Comparison of ENCODE assay signal across 8 mouse cellular contexts in the genomic region with DNA sequence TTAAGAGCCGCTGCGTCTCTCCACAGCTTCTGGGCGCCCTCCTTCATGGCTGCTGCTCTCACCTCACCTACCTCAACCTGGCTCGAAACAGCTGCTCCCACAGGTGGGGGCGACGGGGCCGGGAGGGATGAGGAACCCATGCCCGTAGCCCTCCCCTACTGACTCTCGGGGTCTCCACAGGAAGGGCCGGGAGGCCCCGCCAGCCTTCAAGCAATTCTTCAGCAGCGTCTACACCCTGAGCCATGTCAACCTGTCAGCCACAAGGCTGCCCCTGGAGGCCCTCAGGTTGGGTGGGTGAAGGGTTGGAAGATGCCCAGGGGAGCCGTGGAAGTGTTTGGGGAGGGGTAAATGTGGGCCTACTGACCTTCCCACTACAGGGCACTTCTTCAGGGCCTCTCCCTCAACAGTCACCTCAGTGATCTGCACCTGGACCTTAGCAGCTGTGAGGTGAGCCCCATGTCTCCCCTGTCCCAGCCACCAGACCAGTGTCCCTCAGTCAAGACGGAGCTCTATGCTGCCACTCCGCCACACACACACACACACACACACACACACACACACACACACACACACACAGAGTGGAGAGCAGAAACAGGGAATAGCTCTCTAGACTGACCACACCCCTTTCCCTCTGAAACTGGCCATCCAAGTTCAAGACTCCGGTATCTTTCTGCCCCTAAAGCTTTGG. TPM values are rescaled to one million over a fixed set of nuclear protein-coding genes. Genes with fewer than 3 reads are reported as not detected.
A peak's percentile ranks its signal among the peaks of the same experiment; 100 is the strongest.
DNase-seq lines count a peak whose midpoint lies in the region; ATAC-seq and TF ChIP-seq lines count a peak whose summit lies in the region.

No protein-coding gene starts in this region.

- peak; percentile 27 for ATAC-seq in heart, postnatal 0 days (ENCODE audit: insufficient read depth, low read depth)
- ATAC-seq in forebrain, embryonic 14.5 days, result peak; percentile 16
- peak; percentile 6; the same call in 1 of the 2 replicates for ATAC-seq in liver, embryonic 15.5 days (ENCODE audit: insufficient read depth)
- no peak; the same call in 1 of the 2 replicates for ATAC-seq in erythroblast, adult 5-6 weeks (replicated peaks; ENCODE audit: low FRiP score, poor library complexity, severe bottlenecking)

- WGBS in heart, postnatal 0 days, result 46% methylated on average over 15 of the region's 16 CpGs
- WGBS in embryonic facial prominence, embryonic 10.5 days, result 71% methylated on average over 16 of the region's 16 CpGs
- WGBS in forebrain, embryonic 14.5 days, result 76% methylated on average over 16 of the region's 16 CpGs
- 67% methylated on average over 16 of the region's 16 CpGs for WGBS in liver, embryonic 15.5 days (ENCODE audit: insufficient replicate concordance)

- H3K27me3 ChIP-seq in heart, postnatal 0 days (ENCODE audit: control insufficient read depth, insufficient read depth, low read length), result no peaks in the 10 kb centered on the region
- no peaks in the 10 kb centered on the region for H3K27me3 ChIP-seq in embryonic facial prominence, embryonic 10.5 days (replicated peaks; ENCODE audit: low read depth, poor library complexity, severe bottlenecking)
- H3K27me3 ChIP-seq in forebrain, embryonic 14.5 days (replicated peaks; ENCODE audit: control insufficient read depth, insufficient read depth, low read length), result no peaks in the 10 kb centered on the region
- H3K27me3 ChIP-seq in liver, embryonic 15.5 days, result no peaks in the 10 kb centered on the region

- DNase-seq in heart, postnatal 0 days (ENCODE audit: low spot score), result no peak
- no peak for DNase-seq in heart, adult 9 months (ENCODE audit: low spot score in 2 of 2)
- DNase-seq in embryonic facial prominence, embryonic 10.5 days (ENCODE audit: low spot score), result no peak
- DNase-seq in forebrain, embryonic 14.5 days (ENCODE audit: low spot score), result no peak
- no peak for DNase-seq in retina, embryonic 14.5 days (ENCODE audit: low spot score)
- DNase-seq in adrenal gland, adult 2 months, result no peak

- no peak overlapping the region for H3K9ac ChIP-seq in heart, postnatal 0 days (replicated peaks; ENCODE audit: low read depth, low read length)
- no peak overlapping the region for H3K9ac ChIP-seq in forebrain, embryonic 14.5 days (ENCODE audit: low read length)
- no peak overlapping the region for H3K9ac ChIP-seq in liver, embryonic 15.5 days

- H3K36me3 ChIP-seq in heart, postnatal 0 days (replicated peaks; ENCODE audit: control insufficient read depth, insufficient read depth, low read length), result no peaks in the 10 kb centered on the region
- peaks cover 26% of the 10 kb centered on the region for H3K36me3 ChIP-seq in embryonic facial prominence, embryonic 10.5 days (replicated peaks)
- peaks cover 78% of the 10 kb centered on the region for H3K36me3 ChIP-seq in forebrain, embryonic 14.5 days (ENCODE audit: control insufficient read depth, insufficient read depth, low read length)
- no peaks in the 10 kb centered on the region for H3K36me3 ChIP-seq in liver, embryonic 15.5 days (replicated peaks)

- TF ChIP-seq EP300 in heart, postnatal 0 days (IDR thresholded peaks at IDR 0.05; ENCODE audit: low read depth), result no peak

- H3K4me2 ChIP-seq in heart, postnatal 0 days (ENCODE audit: low read depth, low read length), result peak overlapping the region; percentile 21; the same call in 1 of the 2 replicates
- no peak overlapping the region for H3K4me2 ChIP-seq in forebrain, embryonic 14.5 days (ENCODE audit: low read length)
- H3K4me2 ChIP-seq in liver, embryonic 15.5 days, result no peak overlapping the region

- TF ChIP-seq CTCF in heart, postnatal 0 days (IDR thresholded peaks at IDR 0.05; ENCODE audit: low read depth), result no peak

- H3K9me3 ChIP-seq in heart, postnatal 0 days (replicated peaks; ENCODE audit: control insufficient read depth, low read length), result no peaks in the 10 kb centered on the region
- no peaks in the 10 kb centered on the region for H3K9me3 ChIP-seq in embryonic facial prominence, embryonic 10.5 days
- no peaks in the 10 kb centered on the region for H3K9me3 ChIP-seq in forebrain, embryonic 14.5 days (replicated peaks; ENCODE audit: control insufficient read depth, low read length)
- no peaks in the 10 kb centered on the region for H3K9me3 ChIP-seq in liver, embryonic 15.5 days (replicated peaks)

- no peak overlapping the region for H3K27ac ChIP-seq in heart, postnatal 0 days (ENCODE audit: low read depth)
- no peak overlapping the region for H3K27ac ChIP-seq in embryonic facial prominence, embryonic 10.5 days (replicated peaks)
- no peak overlapping the region for H3K27ac ChIP-seq in forebrain, embryonic 14.5 days (ENCODE audit: low read depth, low read length)
- no peak overlapping the region for H3K27ac ChIP-seq in liver, embryonic 15.5 days (replicated peaks)

- H3K4me3 ChIP-seq in heart, postnatal 0 days (ENCODE audit: low read depth, low read length), result no peak overlapping the region
- 0 out of 2 replicates have a peak overlapping the region, but pooled peaks have one; percentile 1 for H3K4me3 ChIP-seq in embryonic facial prominence, embryonic 10.5 days
- H3K4me3 ChIP-seq in forebrain, embryonic 14.5 days (ENCODE audit: low read depth, low read length), result no peak overlapping the region
- no peak overlapping the region for H3K4me3 ChIP-seq in liver, embryonic 15.5 days (replicated peaks)

- H3K4me1 ChIP-seq in heart, postnatal 0 days (ENCODE audit: control insufficient read depth, insufficient read depth), result peaks cover 8% of the 10 kb centered on the region
- H3K4me1 ChIP-seq in embryonic facial prominence, embryonic 10.5 days, result peaks cover 8% of the 10 kb centered on the region
- no peaks in the 10 kb centered on the region for H3K4me1 ChIP-seq in forebrain, embryonic 14.5 days (ENCODE audit: control insufficient read depth, insufficient read depth, low read length)
- peaks cover 12% of the 10 kb centered on the region for H3K4me1 ChIP-seq in liver, embryonic 15.5 days (replicated peaks)

RNA-seq across cellular contexts. Expression of a gene that starts 6.5 kb away (rescaled TPM):
- total RNA-seq in heart, postnatal 0 days (2014; rRNA removed; ENCODE audit: low replicate concordance), result 3.4 and 6.1 TPM in 2 replicates
- polyA plus RNA-seq in heart, postnatal 0 days (2015; fragmentation: Nextera tagmentation; extraction: Ambion mirVana), result 0.49 and 0.56 TPM in 2 replicates
- 3.4 and 3.5 TPM in 2 replicates for polyA plus RNA-seq in embryonic facial prominence, embryonic 10.5 days (2016; fragmentation: Nextera tagmentation; extraction: Ambion mirVana)
- polyA plus RNA-seq in forebrain, embryonic 14.5 days (2014; fragmentation: Nextera tagmentation; extraction: Ambion mirVana), result 21.9 and 26.5 TPM in 2 replicates
- 0.28 and 0.41 TPM in 2 replicates for polyA plus RNA-seq in liver, embryonic 15.5 days (2015; fragmentation: Nextera tagmentation; extraction: Ambion mirVana)
- total RNA-seq in erythroblast, adult 5-6 weeks (2015; ENCODE audit: low replicate concordance), result not detected in 2 replicates
- total RNA-seq in erythroblast, adult 5-6 weeks (2017; ENCODE audit: low replicate concordance), result not detected in 2 replicates
- 1 to 10 TPM; 4.8 to 5.4 TPM for total RNA-seq in adrenal gland, adult 2 months (2021)
- 11.0 and 14.8 TPM in 2 replicates for polyA plus RNA-seq in adrenal gland, adult 2 months (2012; rRNA removed)

RNA-seq across cellular contexts. Expression of a gene that starts 13.3 kb away (rescaled TPM):
- total RNA-seq in heart, postnatal 0 days (2014; rRNA removed; ENCODE audit: low replicate concordance), result 0.08 TPM in 1 of 2 replicates, not detected in the other
- 0.08 and 0.26 TPM in 2 replicates for polyA plus RNA-seq in heart, postnatal 0 days (2015; fragmentation: Nextera tagmentation; extraction: Ambion mirVana)
- 0.59 and 0.64 TPM in 2 replicates for polyA plus RNA-seq in embryonic facial prominence, embryonic 10.5 days (2016; fragmentation: Nextera tagmentation; extraction: Ambion mirVana)
- polyA plus RNA-seq in forebrain, embryonic 14.5 days (2014; fragmentation: Nextera tagmentation; extraction: Ambion mirVana), result 4.5 and 7.4 TPM in 2 replicates
- not detected in 2 replicates for polyA plus RNA-seq in liver, embryonic 15.5 days (2015; fragmentation: Nextera tagmentation; extraction: Ambion mirVana)
- total RNA-seq in erythroblast, adult 5-6 weeks (2015; ENCODE audit: low replicate concordance), result not detected in 2 replicates
- total RNA-seq in erythroblast, adult 5-6 weeks (2017; ENCODE audit: low replicate concordance), result not detected in 2 replicates
- total RNA-seq in adrenal gland, adult 2 months (2021), result not detected
- 0.13 and 0.33 TPM in 2 replicates for polyA plus RNA-seq in adrenal gland, adult 2 months (2012; rRNA removed)

RNA-seq across cellular contexts. Expression of a gene that starts 18.3 kb away (rescaled TPM):
- total RNA-seq in heart, postnatal 0 days (2014; rRNA removed; ENCODE audit: low replicate concordance), result 36.5 and 48.8 TPM in 2 replicates
- polyA plus RNA-seq in heart, postnatal 0 days (2015; fragmentation: Nextera tagmentation; extraction: Ambion mirVana), result 82.5 and 83.3 TPM in 2 replicates
- 77.3 and 88.4 TPM in 2 replicates for polyA plus RNA-seq in embryonic facial prominence, embryonic 10.5 days (2016; fragmentation: Nextera tagmentation; extraction: Ambion mirVana)
- 26.8 and 31.1 TPM in 2 replicates for polyA plus RNA-seq in forebrain, embryonic 14.5 days (2014; fragmentation: Nextera tagmentation; extraction: Ambion mirVana)
- 77.8 and 86.8 TPM in 2 replicates for polyA plus RNA-seq in liver, embryonic 15.5 days (2015; fragmentation: Nextera tagmentation; extraction: Ambion mirVana)
- total RNA-seq in erythroblast, adult 5-6 weeks (2015; ENCODE audit: low replicate concordance), result 12.7 and 16.9 TPM in 2 replicates
- total RNA-seq in erythroblast, adult 5-6 weeks (2017; ENCODE audit: low replicate concordance), result 9.8 and 19.1 TPM in 2 replicates
- total RNA-seq in adrenal gland, adult 2 months (2021), result 100 to 1,000 TPM in 1 of 2 experiments, 10 to 100 TPM in 1; 80.6 to 110 TPM
- 40.9 and 44.7 TPM in 2 replicates for polyA plus RNA-seq in adrenal gland, adult 2 months (2012; rRNA removed)

RNA-seq across cellular contexts. Expression of a gene that starts 27.9 kb away (rescaled TPM):
- total RNA-seq in heart, postnatal 0 days (2014; rRNA removed; ENCODE audit: low replicate concordance), result not detected in 2 replicates
- polyA plus RNA-seq in heart, postnatal 0 days (2015; fragmentation: Nextera tagmentation; extraction: Ambion mirVana), result not detected in 2 replicates
- polyA plus RNA-seq in embryonic facial prominence, embryonic 10.5 days (2016; fragmentation: Nextera tagmentation; extraction: Ambion mirVana), result 0.05 TPM in 1 of 2 replicates, not detected in the other
- polyA plus RNA-seq in forebrain, embryonic 14.5 days (2014; fragmentation: Nextera tagmentation; extraction: Ambion mirVana), result not detected in 2 replicates
- not detected in 2 replicates for polyA plus RNA-seq in liver, embryonic 15.5 days (2015; fragmentation: Nextera tagmentation; extraction: Ambion mirVana)
- total RNA-seq in erythroblast, adult 5-6 weeks (2015; ENCODE audit: low replicate concordance), result 0.19 and 0.42 TPM in 2 replicates
- 0.42 TPM in 1 of 2 replicates, not detected in the other for total RNA-seq in erythroblast, adult 5-6 weeks (2017; ENCODE audit: low replicate concordance)
- total RNA-seq in adrenal gland, adult 2 months (2021), result not detected
- not detected in 2 replicates for polyA plus RNA-seq in adrenal gland, adult 2 months (2012; rRNA removed)

RNA-seq across cellular contexts. Expression of a gene that starts 43.2 kb away (rescaled TPM):
- 48.3 and 85.2 TPM in 2 replicates for total RNA-seq in heart, postnatal 0 days (2014; rRNA removed; ENCODE audit: low replicate concordance)
- polyA plus RNA-seq in heart, postnatal 0 days (2015; fragmentation: Nextera tagmentation; extraction: Ambion mirVana), result 22.6 and 24.2 TPM in 2 replicates
- polyA plus RNA-seq in embryonic facial prominence, embryonic 10.5 days (2016; fragmentation: Nextera tagmentation; extraction: Ambion mirVana), result 20.7 and 23.6 TPM in 2 replicates
- 10.7 and 11.6 TPM in 2 replicates for polyA plus RNA-seq in forebrain, embryonic 14.5 days (2014; fragmentation: Nextera tagmentation; extraction: Ambion mirVana)
- polyA plus RNA-seq in liver, embryonic 15.5 days (2015; fragmentation: Nextera tagmentation; extraction: Ambion mirVana), result 36.0 and 39.9 TPM in 2 replicates
- total RNA-seq in erythroblast, adult 5-6 weeks (2015; ENCODE audit: low replicate concordance), result 20.4 and 28.6 TPM in 2 replicates
- 60.3 and 66.5 TPM in 2 replicates for total RNA-seq in erythroblast, adult 5-6 weeks (2017; ENCODE audit: low replicate concordance)
- total RNA-seq in adrenal gland, adult 2 months (2021), result 10 to 100 TPM; 21.3 to 28.6 TPM
- 47.7 and 50.9 TPM in 2 replicates for polyA plus RNA-seq in adrenal gland, adult 2 months (2012; rRNA removed)
